Mouse (Mus musculus) fat pad, adult 2 months (tissue): ENCODE data around the gene Zfp689.
A peak's percentile ranks its signal among the peaks of the same experiment; 100 is the strongest.
"Not testable (repeated sequence)": the region's sequence is repeated elsewhere in the genome, so short reads cannot be mapped to it uniquely, and the experiment has no call there.

Experiments used
- DNase-seq: peaks from one replicate; pipeline ENCODE4 v3.0.0-alpha.2; 2011; ENCODE audit warnings: low read depth, low spot score; ENCODE audit errors: extremely low read depth

Gene Zfp689

DNA sequence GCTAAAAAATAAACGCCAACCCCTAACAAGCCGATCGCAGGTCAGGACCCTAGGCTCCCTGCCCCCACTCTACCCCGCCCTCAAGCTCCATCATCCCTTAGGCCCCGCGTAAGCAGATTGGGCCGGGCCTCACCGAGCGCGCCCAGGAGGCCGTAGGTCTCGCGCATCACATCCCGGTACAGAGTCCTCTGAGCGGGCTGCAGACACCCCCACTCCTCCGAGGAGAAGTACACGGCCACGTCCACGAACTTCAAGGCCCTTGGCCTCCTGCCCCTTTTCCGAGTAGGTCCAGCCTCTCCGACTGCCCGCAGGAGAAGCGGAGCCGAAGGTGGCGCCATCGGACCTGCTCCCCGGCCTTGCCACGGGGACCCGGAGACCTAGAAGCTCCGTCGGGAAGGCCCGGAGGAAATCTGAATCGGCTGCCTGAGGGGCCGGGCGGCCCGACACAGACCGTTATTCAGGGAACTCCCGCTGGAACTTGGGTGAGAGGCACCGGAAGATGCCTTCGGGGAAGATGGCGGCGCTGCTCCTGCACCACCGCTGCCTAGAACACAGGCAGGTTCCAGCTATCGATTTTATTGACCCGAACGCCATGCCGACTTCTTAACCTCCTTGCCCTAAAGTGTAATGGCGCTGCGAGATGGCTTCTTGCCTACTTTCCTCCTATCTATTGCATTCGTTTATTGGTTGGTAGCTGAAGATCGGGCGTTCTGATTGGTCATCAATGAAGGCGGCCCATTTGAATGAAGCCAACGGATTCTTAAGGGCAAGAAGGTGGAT, at the start of gene Zfp689:
Zfp689 (minus strand) TSS at position 638 of the 780 bp plus-strand sequence.
- DNase-seq: peak; percentile 91

DNA sequence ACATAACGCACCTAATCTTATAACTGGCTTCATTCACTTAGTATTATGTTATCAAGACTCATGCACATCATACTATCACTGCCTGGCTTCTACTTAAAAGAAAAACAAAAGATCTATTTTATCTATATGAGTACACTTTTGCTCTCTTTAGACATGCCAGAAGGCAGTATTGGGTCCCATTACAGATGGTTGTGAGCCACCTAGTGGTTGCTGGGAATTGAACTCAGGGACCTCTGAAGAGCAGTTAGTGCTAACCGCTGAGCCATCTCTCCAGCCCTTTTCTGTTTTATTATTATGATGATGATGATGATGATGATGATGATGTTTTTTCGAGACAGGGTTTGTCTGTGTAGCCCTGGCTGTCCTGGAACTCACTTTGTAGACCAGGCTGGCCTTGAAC, 49.4 kb upstream of the Zfp689 start:
- DNase-seq: no peak

DNA sequence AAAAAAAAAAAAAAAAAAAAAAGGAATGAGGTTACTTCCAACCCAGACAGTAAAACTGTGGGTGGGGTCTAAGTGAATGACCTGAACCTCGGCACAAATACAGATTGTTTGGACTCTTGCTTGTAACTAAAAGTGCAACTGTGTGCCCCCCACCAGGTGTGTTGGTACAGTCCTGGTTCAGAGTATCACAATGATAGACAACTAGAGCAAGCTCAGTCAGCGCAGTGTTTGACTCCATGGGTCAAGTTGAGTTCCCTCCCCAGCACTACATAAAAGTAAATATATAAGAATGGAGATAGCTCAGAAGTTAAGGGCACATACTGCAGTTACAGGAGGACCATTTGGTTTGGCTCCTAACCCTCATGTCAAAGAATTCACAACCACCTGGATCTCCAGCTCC, 48.4 kb upstream of the Zfp689 start:
- no peak for DNase-seq

DNA sequence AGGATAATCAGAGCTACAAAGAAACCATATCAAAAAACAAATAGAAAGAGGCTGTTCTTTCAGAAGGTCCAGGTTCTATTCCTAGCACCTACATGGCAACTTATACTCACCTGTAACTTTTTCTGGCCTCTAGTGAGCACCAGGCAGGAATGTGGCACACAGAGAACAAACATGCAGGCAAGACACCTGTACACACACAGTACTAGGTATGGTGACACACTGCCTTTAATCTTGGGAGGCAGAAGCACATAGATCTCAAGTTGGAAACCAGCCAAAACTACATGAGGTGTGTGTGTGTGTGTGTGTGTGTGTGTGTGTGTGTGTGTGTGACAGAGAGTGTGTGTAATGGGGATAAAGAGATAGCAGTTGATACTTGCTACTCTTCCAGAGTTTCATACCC, 45.7 kb upstream of the Zfp689 start:
- DNase-seq: no peak

DNA sequence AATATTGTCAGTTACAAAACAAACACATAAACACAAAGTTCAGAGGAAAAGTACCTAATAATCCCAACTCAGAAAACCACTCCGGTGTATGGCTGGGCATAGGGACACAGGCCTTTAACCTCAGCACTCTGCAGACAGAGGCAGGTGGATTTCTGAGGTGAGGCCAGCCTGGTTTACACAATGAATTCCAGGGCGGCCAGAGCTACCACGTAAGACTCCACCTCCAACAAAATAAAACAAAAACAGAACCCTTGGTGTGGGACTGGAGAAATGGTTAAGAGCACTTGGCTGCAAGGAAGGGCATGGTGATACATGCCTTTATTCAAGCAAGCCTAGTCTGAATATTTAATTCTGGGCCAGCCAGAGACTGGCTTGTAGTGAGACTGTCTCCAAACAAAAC, 42.9 kb upstream of the Zfp689 start:
- DNase-seq: no peak

DNA sequence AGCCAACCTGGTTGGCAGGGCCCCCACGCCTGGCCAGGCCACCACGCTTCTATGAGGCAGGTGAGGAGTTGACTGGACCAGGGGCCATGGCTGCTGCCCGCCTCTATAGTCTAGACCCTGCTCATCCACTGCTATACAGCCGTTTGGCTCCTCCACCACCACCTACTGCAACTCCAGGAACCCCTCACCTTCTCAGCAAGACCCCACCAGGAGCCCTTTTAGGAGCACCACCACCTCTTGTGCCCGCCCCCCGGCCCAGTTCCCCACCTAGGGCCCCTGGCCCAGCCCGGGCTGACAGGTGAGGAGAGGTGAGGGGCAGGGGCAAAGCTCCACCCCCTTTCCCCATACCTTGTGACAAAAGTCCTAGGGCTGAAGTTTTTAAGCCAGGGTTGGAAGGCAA, 41.0 kb upstream of the Zfp689 start:
- no peak for DNase-seq

DNA sequence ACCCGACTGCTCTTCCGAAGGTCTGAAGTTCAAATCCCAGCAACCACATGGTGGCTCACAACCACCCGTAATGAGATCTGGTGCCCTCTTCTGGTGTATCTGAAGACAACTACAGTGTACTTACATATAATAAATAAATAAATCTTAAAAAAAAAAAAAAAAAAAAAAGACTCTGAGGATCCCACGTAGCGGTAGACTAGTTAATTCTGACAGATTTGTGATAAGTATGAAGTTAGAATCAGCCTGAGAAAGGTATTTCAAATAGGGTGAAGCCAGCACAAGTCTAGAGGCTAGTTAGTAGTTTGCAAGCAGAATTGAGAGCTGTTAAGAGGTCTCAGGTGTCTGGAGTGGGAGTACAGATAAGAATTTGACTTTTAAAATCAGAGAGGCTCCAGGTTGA, 39.4 kb upstream of the Zfp689 start:
- not testable (repeated sequence) for DNase-seq

DNA sequence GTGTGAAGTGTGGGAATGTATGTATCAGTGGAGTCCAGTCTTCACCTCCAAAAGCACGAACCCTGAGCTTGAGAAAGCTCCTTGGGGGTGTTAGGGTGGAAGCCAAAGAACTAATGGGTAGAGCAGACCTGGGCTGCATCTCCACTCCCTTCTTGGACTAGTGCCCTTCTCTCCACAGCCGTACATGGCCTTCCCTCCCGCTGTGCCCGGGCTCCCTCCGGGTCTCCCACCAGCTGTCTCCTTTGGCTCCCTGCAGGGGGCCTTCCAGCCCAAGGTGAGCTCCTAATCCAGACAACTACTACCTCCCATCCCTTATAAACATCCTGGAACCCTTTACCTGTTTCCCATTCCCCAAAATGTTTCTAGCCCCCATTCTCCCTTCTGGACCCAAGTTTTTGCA, 36.5 kb upstream of the Zfp689 start:
- no peak for DNase-seq

DNA sequence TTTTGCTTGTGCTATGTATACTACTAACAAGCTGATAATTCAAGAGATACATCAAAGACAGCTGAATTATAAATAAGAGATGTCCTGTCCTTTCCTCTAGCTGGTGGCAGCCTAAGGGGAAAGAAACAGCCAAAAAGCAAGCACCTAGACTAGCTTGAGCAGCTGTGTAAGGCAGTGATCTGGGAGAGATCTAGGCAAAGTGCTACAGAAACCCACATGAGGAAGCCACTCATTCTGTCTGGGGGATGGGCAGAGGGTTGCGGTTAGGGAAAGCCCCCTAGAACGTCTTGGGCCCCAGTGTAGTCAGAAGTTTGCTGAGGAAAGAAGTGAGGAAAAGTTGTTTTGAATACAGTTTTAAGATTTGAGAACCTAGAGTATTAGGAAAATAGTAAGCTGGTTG, 31.4 kb upstream of the Zfp689 start:
- no peak for DNase-seq

DNA sequence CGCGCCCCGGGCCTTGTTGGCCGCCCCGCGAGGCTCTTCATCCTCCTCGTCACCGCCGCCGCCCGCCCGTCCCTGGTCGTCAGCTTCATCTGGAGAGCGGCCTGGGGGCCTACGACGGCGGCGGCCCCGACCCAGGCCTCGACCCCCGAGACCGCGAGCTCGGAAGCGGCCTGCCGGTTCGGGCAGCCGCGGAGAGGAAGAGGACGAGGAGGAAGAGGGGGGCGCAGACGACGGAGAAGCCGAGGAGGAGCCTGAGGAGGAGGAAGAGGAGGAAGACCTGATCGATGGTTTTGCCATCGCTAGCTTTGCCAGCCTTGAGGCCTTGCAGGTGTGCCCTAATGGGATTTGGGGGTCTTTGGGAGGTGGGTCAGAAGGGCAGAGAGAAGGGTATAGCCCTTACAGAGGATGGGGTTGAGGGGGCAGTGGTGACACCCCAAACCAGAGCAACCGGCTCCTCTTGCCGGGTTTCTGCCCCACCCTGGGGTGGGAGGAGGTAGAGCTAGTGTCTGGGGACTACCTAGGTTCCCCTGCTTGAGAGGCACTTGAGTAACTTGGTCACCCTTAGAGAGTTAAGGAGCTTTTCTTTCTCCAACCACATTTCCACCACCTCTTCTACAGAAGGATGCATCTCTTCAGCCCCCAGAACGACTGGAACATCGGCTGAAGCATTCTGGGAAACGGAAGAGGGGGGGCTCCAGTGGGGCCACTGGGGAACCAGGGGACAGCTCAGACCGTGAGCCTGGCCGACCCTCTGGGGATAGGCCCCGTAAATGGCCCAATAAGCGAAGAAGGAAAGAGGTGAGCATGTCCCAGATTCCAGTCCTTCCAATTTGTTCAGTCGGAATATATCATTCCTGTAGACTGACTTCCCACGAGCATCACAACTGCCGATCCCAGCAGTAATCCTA, 30.6 kb upstream of the Zfp689 start:
- DNase-seq: no peak

DNA sequence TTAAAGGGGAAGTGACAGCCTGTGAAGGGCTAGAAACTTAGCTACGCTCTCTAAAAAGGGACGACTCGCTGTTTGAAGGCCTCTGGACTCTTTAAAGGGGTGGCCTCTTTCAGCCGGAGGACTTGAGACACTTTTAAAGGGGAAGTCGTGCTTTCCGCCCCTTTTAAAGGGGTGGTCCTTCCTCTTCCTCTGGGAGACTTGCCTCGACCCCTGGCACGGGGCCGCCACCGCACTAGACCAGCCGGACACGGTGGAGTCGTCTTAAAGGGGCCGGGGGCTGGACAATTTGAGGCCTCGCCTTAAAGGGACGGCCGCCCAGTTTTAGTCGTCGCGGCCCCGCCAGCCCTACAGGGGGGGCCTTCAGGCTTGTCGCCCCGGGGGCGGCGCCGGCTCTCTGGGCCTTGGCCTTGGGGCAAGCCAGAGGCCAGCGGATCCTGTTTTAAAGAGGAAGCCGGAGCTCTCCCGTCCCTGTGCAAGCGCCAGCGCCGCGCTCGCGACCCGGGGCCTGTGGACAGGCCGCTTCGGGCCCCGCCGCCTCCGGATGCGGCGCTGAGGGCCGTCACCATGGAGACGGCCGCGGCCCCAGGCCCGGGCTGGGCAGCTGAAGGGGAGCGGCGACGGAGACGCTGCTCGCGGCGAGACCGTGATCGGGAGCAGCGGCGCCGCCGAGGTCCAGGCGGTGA, 29.8 kb upstream of the Zfp689 start, which contains the start of gene Fbrs:
Fbrs (plus strand) TSS at position 565 of the 683 bp plus-strand sequence.
- DNase-seq: peak; percentile 81

DNA sequence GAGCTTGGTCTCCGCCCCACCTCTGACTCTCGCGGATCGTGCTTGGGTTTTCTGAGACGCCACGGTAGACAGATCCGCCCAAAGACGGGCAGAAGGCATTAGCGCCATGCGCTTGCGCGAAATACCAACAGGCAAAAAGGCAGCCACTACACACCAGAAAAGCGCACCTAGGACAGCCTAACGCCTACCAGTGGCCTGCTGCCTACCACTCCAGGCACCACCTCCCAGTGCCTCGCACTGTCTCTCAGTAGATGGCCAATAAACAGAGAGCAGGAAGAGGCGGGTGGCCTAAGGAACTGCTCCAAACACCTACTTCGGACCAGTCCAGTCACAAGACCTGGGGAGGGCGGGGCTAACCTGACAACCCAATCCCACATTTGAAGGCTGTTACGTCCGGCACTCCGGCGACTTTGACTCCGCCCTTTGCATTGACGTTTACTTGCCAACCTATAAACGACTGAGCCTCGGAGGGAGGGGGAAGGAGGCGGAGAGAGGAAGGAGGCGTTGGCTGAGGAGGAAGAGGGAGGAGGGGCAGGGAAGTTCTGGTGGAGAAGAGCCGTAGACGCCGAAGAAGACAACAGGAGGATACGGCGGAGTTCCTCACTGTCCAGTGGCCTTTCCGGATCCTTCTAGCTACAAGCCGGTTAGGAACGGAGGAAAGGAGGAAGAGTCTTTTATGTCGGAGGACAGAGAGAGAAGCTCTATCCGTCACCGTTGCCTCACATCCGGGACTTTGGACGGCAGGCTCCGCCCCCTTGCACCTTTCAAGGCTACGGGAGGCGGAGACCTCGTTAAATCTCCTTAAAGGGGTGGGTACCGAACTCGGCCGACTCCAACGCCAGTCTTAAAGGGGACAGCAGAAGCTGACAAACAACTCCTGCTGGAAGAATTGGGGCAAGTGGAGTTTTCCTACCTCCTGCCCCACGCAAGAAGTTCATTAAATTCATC, 29.0 kb upstream of the Zfp689 start:
- peak; percentile 100 for DNase-seq

DNA sequence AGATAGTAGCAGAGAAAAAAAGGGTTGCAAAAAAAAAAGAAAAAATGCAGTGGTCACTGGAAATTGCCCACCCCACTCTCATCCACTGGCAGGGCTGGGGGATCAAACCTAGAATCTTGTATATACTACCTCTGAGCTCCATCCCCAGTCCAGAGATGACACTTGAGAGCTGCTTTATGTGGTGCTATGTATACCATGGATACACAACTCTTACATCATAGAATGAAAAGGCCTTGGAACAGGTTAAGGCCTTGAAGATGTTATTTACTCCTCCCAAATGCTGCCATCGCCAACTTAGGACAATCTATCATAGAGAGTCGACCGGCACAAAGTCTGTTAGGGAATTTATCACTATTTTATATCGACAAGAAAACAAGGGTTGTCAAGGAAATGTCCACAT, 27.9 kb upstream of the Zfp689 start:
- DNase-seq: no peak

DNA sequence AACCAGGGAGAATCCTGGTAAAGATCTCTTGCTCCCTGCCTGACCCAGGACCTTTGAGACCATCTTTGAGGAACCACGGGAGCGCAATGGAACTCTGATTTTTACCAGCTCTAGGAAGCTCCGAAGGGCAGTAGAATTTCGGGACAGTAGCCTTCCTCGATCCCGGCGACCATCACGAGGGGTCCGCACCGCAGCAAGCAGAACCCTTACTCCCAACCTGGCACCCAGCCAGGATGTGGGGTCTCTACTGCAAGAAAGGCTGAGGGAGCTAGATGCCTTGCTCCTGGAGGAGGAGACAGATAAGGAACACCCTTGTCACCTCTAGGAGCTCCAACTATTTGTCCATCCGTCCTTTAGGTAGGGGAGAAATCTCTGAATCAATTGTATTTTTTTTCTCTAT, 27.4 kb upstream of the Zfp689 start:
- no peak for DNase-seq

DNA sequence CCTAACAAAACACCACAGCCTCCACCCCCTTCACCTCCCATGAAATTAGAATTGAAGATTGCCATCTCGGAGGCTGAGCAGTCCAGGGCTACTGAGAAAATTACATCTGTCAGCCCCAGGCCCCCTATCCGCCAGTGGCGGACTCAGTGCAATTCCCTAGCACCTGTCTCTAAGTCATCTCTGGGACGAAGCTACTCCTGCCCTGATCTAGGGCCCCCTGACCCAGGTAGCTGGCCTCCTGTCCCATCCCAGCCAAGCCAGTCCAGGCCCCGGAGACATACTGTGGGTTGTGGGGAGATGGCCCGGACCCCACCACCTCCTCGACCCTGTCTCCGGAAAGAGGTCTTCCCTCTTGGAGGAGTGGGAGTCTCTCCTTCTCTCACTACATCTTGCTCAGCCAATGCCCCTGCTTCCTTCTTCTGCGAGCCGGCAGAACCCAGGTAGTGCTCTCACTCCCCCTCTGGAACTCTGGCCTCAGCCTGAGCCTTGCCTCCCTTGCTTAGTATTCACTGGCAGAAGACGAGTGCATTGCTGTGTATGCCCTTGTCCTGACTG, 26.3 kb upstream of the Zfp689 start:
- DNase-seq: no peak

DNA sequence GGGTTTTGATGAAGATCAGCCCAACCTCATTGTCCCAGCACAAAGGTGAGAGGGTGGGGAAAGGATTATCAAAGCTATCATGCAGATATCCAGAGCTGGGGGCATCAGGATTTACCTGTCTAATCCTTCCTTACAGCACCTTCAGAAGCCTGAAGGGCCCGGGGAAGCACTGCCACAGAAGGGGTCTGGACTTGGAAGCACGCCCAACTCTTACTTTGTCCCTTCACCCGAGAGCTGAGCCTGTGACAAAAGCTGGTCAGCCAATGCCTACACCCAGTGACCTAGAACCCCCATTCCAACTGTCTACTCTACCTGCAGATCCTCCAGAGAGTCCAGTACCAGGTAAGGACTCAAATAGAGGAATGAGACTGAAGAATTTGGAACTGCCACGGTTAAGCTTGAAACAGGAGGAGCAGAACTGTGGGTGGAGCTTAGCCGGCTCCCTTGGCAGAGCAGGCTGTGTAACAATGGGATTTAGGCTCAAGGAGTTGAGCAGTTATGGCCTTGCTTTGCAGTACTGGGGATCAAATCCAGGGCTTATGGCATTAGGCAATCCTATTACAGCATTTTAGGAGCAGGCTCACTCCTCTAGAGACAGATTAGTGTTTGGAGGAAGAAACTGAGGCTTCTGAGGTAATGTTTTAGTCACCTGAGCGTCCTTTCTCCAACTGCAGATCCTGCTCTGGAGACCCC, 25.6 kb upstream of the Zfp689 start:
- peak; percentile 80 for DNase-seq

DNA sequence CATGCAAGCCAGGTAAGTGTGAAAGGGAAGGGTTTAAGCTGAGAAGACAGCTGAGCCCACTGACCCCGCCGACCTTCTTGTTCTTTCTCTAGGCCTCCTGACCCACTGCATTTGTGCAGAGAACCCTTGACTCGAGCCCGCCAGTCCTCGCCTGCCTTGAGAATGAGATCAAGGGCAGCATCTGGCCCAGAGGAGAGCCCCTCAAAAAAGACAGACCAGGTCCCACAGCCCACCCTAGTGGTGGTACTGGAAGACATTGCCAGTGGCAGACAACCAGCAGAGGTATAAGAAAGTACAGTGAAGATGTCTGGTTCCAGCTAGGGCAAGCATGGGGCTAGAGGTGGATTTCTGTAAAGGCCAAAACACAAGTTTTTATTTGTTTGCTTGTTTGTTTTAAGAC, 24.7 kb upstream of the Zfp689 start:
- DNase-seq: no peak

DNA sequence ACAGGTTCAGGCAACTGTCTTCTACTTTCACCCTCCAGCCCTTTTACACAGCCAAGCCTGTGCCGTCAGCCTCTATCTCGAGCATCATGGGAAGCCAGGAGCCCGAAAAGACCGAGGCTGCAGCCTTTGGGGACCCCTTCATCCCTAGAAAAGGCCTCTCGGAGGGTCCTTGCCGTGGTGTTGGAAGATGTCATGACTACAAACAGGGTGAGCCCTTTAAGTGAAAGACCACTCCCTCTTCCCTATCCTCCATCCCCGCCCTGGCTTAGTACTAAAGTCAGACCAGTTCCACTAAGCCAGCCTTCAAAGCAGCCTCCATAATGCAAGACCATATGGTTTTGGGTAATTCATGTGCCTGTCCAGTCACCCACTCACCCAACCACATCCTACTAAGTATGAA, 23.1 kb upstream of the Zfp689 start:
- no peak for DNase-seq

DNA sequence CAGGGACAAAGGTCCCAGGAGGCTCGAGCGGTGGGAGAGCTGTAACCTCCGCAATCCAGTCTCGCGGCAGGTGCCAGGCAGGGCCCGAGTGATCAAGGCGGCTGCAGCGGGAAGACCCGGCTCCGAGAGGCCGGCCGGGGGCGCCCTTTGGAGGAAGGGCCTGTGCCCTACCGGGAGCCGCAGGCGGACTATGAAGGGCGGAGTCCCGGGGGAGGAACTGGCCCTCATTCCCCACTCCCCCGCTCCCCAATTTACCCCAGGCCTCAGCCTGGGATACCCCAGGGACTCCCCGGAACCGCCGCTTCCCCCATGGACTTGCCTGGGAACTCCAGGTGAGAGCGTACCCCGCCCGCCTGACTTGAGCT, 22.7 kb upstream of the Zfp689 start:
- no peak for DNase-seq
